Mouse (Mus musculus) left cerebral cortex, postnatal 10 days (tissue): Measurements from ENCODE around the gene Tatdn3. TPM values are rescaled to one million over a fixed set of nuclear protein-coding genes. Genes with fewer than 3 reads are reported as not detected.

Experiments used
- DNase-seq, 2 experiments: peaks; one replicate each; pipeline ENCODE4 v3.0.0; 2021 to 2022; ENCODE audit warnings: low spot score in 2 of 2, mixed read lengths in 1 of 2; ENCODE audit errors: extremely low spot score in 1 of 2
- intact Hi-C: fragments of 180-260 bp; cut with DNase I; formaldehyde crosslinking; loops from one replicate; pipeline ENCODE4 v1.15.1; 2025
- total RNA-seq, 2 experiments: library from RNA; stranded (reverse); gene quantifications; 2 replicates each; pipeline ENCODE4 v1.2.3; 2021

Tatdn3 gene
- 10 to 100 TPM; 25.1 to 28.6 TPM for total RNA-seq

DNA sequence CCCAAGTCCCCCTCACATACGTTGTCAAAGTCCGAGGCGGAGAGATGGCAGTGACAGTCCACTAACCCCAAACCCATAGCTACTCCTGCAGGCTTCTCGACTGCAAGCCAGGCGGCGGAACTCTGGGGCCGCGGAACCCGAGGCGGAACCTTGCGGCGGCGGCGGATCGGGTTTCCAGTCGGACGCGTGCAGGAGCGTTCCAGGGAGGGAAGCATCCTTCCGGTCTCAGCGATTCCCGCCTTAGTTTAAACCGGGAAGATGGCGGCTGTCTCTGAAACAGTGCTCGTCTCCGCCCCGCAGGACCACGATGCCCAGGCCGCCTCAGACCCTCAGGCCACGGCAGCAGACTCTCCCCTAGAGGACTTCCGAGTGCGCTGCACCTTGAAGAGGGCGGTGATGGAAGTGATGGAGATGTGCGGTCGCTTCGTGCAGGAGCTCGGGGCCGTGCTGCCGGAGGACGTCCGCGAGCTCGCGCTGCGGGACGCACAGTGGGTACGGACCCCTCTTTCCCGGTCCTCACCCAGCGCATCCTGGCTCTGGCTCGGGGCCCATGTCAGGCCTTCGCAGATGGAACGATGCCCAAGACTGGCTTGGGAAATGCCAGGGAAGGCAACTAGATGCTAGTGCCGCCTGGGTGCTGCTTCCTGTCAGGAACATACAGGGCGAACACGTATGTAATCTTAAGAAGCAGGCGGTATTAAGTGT lies at the start of gene Tatdn3, which contains the start of gene Nsl1:
Gene Tatdn3, minus strand, starts transcription at position 152 of the 705 bp plus-strand sequence.
Gene Nsl1, plus strand, starts transcription at position 232 of the 705 bp plus-strand sequence.
- DNase-seq = peak; percentile 90 to 93
- intact Hi-C loops = no loop called here

DNA sequence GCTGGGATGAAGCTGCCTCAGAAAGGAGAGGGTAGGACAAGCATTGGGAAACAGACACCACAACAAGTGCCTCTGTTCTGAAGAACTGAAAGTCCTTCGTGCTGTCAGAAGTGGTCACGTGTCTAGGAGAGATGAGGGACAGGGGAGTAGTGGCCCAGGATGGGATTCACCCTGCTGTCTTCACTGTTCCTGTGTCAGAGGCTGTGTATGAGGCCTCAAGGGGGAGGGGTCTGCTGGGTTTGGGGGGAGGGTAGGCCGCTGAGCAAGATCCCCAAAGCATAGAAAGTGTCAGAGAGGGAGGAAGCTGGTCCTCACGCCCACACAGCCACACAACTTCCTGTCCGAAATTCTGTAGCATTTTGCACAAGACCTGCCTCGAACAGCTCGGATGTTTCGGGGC lies 48.4 kb upstream of the Tatdn3 start:
- DNase-seq = peak in 1 of 2 experiments; percentile 32
- intact Hi-C loops = no loop called here

DNA sequence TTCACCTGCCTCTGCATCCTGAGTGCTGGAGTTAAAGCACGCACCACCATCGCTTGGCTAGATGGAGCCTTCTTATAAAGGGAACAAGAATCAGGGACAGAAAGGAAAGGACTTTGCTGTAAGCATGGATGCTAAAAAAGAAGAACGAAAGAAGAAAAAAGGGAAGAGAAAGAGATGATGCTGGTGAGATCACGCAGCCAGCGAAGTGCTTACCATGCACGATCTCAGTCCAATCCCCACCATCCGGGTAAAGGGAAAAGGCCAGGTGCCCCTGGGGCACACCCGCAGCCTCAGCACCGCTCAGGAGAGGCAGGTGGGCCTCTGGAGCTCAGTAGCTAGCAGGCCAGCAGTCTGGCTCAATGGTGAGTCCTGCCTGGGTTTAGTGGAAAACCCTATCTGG lies 47.2 kb upstream of the Tatdn3 start:
- DNase-seq = no peak
- intact Hi-C loops = no loop called here

DNA sequence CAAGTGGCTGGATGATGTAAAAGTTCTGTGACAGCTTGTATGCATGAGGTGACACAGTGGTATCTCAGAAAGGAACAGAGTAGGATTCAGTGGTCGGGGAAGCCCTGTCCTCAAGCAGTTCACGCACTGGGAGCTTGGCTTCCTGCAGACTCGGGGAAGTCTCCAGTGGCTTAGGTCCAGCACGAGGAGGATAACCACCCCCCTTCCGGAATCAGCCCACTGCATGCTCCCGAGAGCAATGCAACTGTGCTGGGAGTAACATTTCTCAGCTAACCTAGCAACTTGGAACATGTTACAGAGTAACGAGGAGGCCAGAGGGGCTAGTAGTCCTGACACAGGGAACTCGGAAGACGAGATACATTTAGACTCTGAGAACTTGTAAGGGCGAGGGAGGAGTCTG lies 44.6 kb upstream of the Tatdn3 start:
- no peak for DNase-seq
- intact Hi-C loops = no loop called here

DNA sequence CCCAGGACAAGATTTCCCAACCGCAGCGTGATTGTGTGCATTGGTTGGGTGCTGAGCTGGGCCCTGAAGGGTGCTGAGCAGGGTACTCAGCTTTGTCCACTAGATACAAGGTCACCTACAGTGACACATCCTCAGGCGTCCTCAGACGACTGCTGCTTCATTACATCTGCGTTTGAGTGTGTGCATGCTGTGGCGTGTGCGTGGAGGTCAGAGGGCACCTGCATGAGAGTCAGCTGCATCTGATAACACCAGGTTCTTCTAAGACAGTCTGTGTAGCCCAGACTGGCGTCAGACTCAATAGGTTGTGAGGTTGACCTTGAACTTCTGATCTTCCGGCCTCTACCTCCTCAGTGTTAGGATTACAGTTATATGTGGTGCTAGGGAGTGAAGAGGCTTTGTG lies 42.5 kb upstream of the Tatdn3 start:
- intact Hi-C loops = no loop called here
- no peak for DNase-seq

DNA sequence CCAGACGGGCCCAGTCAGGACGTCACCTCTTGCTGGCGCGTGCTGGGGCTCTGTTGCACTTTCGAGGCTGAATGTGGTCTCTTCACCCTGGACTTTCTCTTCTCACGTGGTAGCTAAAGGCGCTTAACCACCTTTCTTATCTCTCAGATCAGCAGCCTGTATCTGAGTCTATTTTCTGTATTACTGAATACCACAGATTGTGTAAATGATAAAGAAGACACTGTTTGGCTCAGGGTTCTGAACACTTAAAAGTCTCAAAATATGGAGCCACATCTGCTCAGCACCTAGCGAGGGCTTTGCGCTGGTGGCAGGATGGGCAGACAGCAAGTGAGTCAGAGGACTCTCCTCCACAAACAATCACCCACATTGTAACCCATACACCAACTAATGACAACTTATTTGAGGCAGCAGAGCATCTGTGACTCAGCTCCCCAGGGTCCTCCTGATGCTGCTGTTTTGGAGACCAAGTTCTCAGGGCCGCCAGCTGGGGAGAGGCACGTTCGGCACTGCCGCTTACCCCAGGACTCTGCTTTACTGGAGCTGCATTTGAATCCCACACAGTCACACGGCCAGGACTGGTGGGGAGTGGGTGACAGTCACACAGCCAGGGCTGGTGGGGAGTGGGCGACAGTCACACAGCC lies 40.1 kb upstream of the Tatdn3 start:
- intact Hi-C loops = no loop called here
- no peak for DNase-seq

DNA sequence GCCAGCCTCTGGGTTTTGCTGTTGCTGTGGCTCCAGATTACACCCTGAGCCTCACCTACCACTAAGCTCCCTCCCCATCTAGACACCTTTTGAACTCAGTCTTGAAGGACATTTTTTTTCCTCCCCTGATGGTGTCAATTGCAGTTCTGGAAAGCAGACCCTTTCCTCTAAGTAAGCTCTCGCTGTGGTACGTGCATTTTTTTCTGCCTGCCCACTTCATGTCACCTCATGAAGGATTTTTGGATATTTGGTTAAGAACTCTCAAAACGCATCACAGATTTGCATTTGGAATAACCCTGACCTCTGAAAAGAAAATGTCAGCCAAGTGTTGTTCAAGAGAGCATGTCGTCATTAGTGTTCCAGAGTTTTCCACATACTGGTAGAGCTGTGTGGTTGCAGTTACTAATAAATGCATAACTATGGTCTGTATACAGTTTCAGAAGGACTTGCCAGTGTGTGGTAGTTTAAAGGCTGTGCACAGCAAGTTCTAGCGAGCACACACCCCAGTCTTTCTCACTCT lies 37.1 kb upstream of the Tatdn3 start:
- no peak for DNase-seq
- intact Hi-C loops = loop anchor here (5.0 kb wide), 2 partner anchors 72 to 177 kb away; no protein-coding TSS in a partner anchor

DNA sequence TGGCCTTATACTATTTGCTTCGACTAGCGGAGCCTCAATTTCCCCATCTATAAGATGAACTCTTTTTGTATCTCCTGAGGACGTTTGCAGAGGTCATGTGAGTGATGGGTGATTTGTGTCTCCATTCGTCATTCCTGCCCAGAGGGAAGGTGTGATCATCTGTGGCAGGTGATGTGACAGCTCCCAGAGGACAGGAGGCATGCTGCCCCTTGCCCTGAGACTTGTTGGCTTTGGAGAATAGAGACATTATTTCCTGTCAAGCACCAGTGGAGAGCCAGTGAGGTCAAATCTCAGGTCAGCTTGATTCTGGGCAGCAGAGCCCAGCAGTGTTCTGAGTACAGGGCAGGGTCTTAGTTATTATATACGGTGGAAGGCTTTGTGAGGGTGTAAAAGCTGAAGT lies 36.4 kb upstream of the Tatdn3 start:
- intact Hi-C loops = loop anchor here (5.0 kb wide), 2 partner anchors 73 to 178 kb away; no protein-coding TSS in a partner anchor
- no peak for DNase-seq

DNA sequence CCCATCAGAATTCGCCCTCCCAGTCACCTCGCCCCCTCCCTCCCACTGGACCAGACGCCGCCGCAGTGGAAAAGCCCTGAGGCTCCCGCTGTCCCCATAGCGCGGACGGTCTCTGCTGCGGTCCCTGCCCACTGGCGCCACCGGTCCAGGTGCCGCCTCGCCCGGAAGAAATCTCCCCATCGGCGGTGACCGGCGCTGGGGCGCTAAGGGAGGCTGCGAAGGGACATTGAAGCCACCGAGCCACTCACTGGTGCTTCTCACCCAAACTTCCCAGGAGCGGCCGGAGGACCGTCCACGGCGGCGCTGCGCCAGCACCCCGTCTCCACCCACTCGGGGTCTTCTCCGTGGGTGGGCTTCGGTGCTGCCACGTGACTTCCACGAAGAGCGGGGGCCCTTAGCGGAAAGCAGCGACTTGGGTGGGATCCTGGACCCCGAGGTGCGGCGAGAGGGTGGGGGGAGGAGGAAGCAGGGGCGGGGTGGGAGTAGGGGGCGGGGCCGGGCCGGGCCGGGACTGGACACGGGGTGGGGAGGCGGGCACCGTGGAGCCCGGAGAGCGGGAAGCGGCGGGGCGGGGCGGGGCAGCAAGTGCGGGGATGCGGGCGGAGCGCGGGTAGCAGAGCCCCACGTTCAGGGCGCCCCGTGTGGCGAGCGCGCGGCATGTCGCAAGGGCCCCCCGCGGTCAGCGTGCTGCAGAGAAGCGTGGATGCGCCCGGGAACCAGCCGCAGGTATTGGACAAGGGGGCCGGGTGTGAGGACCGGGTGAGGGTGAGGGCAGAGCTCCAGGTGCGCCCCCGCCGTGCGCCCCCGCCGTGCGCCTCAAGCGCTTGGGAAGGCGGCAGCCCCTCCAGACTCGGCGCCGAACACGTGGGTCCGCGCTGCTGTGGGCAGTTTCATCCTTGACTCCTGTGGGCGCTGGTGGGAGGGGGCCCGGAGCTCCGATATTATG lies 35.3 kb upstream of the Tatdn3 start, which contains the start of gene Batf3:
Gene Batf3, plus strand, starts transcription at position 46 of the 946 bp plus-strand sequence.
- intact Hi-C loops = loop anchor here (5.0 kb wide), 2 partner anchors 74 to 179 kb away; no protein-coding TSS in a partner anchor
- peak in 1 of 2 experiments; percentile 76 for DNase-seq

DNA sequence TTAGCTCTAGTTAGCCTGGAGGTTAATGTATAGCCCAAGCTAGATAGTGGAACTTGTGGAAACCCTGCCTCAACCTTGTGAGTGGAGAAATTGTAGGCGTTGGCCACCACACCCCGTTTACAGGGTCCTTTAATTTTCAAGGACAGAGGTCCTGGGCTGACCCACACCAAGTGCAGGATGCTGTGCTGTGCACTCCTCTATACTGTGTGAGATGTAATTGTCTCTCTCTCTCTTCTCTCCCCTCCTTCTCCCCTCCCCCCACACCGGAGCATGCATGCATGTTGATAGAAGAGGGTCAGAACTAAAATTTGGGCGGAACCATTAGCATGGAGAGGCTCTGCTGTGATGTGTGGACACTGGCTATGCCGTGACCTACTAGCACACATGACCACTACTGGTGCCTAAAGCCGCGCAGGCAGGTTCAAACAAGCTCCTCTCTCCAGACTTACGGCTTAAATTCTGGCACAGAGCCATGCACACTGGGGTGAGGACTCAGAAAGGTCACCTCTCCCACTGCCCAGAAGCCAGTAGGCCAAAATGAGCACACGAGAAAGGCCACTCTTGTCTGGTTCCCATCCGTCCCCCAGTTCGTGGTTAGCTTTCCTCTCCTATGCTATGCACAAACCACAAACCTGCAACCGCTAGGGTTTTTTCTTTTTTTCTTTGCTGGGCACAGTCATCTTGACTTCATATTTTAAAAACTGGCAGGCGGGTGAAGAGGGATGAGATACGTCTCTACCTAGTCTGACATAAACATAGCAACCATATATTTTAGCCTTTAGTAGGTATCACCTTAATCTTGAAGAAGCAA lies 34.3 kb upstream of the Tatdn3 start:
- peak in 1 of 2 experiments; percentile 37 for DNase-seq
- intact Hi-C loops = loop anchor here (5.0 kb wide), 2 partner anchors 75 to 180 kb away; no protein-coding TSS in a partner anchor

DNA sequence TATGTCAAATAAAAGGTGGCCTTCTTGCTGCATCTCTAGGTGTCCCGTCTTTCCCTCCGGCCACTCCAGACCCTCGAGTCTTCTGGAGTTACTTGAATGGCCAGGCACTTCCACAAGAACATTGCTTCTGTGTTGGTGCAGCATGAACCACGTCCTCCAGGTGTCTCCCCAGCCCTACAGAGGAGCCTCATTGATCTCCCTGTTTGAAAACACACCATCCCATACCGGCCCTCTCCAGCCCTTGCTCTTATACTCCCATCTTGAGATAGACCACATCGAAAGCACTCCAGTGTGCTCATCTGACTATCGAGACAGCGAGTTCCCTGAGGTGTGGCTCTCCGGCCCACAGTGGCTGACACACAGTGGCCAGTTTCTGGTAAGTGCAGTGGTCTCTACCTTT lies 32.3 kb upstream of the Tatdn3 start:
- intact Hi-C loops = loop anchor here (5.0 kb wide), 2 partner anchors 77 to 182 kb away; no protein-coding TSS in a partner anchor
- DNase-seq = no peak

DNA sequence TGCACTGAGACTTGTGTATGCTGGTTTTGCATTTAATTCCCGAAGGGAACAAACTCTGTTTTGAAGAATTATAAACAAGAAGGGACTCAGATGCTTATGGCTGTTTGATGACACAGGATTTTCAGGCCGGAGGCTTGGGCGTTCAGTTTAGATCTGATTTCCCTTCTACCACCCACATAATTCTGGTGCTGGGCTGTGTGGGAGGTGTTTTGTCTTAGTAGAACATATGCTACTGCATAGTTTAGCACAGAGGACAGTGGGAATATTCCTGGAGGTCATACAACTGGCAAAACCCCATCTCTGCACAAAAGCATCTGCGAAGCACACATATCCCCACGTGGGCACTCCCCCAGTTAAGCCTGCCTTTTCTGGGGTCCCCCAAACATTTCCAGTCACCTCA lies 30.8 kb upstream of the Tatdn3 start:
- peak in 1 of 2 experiments; percentile 36 for DNase-seq
- intact Hi-C loops = no loop called here

DNA sequence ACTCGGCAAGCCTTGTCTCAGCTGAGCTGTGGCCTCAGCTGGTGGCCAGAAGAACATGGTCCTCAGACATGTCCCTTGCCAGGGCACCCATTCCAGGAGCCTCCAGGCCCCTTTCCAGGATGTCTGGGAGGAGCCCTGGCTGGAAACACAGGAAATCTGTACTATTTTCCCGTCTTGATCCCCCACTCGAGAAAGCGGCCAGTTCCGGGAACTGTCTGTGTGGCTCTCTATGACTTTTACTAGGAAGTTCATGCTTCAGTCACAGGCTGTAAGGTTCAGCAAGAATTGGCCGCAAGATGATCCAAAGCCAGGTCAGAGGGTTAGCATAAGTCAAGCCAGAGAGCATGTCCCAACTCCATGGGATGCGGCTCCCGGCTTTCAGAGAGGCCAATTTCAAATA lies 29.3 kb upstream of the Tatdn3 start:
- intact Hi-C loops = no loop called here
- no peak for DNase-seq

DNA sequence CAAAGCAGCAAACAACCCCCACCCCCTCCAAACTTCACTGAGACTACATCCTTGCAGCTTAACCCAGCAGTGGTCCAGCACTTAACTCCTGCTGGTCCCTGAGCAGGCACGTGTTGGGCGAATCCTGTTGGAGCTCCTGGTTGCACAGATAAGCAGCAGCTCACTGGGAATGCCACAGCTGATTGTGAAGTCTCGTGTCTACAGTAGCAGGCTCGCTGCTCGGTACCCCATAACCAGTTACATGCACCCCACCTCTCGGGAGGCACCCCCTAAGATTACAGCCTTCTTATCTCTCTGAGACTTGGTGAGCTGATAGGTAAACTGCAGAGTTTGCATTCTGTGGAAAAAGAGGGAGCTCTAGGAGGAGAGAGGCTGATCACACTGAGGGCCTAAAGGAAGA lies 26.6 kb upstream of the Tatdn3 start:
- intact Hi-C loops = no loop called here
- DNase-seq = no peak

DNA sequence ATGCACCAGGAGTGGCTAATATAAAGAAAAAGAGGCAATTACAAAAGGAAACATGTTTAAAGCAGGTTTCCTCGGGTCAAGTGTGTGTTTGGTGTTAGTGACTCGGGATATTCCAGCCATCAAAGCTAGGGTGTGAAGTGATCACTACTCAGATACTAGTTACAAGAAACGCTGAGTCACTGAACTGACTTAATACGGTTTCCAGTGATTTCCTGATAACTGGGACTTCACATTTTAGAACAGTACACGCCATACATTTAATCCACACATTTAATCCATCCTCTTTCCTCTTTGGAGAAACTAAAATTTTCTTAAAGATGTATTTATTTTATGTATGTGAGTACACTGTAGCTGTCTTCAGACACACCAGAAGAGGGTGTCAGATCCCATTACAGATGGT lies 25.2 kb upstream of the Tatdn3 start:
- no peak for DNase-seq
- intact Hi-C loops = no loop called here

DNA sequence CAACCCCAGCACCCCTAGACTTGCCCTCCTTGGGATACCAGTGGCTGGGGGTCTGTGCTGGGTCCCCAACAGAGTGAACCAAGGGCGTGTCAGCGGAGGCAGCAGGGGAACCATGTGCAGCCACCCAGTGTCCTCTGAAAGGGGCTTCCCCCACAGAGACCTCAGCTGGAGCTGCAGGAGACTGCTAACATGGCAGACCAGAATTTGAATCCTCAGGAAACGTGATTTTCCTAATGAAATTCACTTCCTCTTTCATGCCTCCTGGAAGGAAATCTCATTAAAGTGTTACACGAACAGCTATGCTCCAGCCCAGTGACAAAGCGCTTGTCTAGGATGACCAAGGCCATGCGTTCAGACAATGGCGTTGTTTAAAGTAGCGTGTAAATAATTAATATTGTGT lies 24.2 kb upstream of the Tatdn3 start:
- DNase-seq = no peak
- intact Hi-C loops = no loop called here

DNA sequence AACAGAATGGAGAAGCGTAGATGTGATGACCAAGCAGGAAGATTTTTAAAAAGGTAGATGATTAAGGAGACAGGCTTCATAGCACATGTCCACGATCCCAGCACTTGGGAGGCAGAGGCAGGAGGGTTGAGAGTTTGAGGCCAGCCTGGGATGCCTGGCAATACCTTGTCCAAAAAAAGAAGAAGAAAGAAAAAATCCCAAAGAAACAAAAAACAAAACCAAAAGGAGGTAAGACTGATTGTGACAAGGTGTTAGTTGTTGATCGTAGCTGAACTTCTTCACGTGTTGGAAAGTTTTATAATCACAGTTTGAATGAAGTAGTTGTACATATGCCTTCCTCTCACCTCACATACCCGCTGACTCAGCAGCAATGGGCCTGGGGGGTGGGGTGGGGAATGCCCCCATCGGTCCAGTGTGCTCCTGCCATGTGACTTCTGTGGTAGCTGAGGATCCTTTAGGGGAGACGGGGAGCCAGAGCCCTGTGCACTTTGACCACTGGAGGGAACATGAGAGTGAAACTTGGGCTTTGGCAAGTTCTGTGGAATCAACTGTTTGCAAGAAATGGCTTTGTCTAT lies 23.7 kb upstream of the Tatdn3 start:
- no peak for DNase-seq
- intact Hi-C loops = no loop called here

DNA sequence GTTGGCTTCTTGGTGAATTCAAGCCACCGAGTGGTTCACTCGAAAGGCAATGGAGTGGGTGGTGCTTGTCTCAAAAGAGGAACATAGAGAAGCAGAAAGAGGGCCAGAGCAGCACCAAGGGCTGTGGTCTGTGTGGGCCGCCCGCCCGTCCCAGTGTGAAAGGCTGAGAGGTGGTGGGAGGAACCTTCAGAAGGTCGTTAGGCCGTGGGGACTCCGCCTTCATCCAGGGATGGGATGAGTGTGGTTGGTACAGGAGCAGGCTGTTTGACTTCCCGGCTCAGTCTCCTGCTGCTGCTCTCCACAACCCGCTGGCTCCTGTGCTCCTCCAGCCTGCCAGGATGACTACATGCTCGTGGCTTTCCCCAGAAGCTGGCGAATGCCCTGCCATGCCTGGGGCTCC lies 22.9 kb upstream of the Tatdn3 start:
- DNase-seq = no peak
- intact Hi-C loops = no loop called here
